Mouse (Mus musculus) liver, postnatal 0 days (tissue): ENCODE measurements around the gene Hirip3.

Source experiments
- CTCF ChIP-seq: sonication (generic); IDR thresholded peaks from 2 replicates; pipeline ENCODE4 v1.5.1; 2016; ENCODE audit warnings: antibody characterized with exemption, low read depth
- EP300 ChIP-seq: IDR thresholded peaks from 2 replicates; pipeline ENCODE4 v1.6.1; 2016; ENCODE audit warnings: antibody characterized with exemption, low read depth, mild to moderate bottlenecking

- TF ChIP-seq CTCF (no peak), EP300 (no peak)
Measured at GRCm38 (mm10) chr7:126914844-126915243, 53.1 kb downstream of the Hirip3 start.
